Mouse (Mus musculus) hindbrain, embryonic 11.5 days (tissue): ENCODE data around the gene Ankrd28. TPM values are rescaled to one million over a fixed set of nuclear protein-coding genes. Genes with fewer than 3 reads are reported as not detected.

Source experiments
- ATAC-seq: fragments of 200-750 bp; cut with Nextera tagmentation; 2 replicates; pipeline ENCODE4 v1.8.0; 2017; ENCODE audit warnings: mild to moderate bottlenecking, moderate TSS enrichment, moderate library complexity; ENCODE audit not compliant: low FRiP score
- DNase-seq: peaks from one replicate; pipeline ENCODE4 v3.0.0-alpha.2; 2015; ENCODE audit warnings: low spot score
- H3K27ac ChIP-seq: fragments of 300-500 bp; sonication (generic); 2 replicates; pipeline ENCODE4 v1.5.1; 2014; ENCODE audit warnings: mild to moderate bottlenecking, low read depth, low read length
- H3K27me3 ChIP-seq: fragments of 300-500 bp; sonication (generic); 2 replicates; pipeline ENCODE4 v1.6.1; 2014; ENCODE audit warnings: mild to moderate bottlenecking, low read length, moderate library complexity, mixed read lengths; ENCODE audit not compliant: control insufficient read depth, insufficient read depth
- H3K36me3 ChIP-seq: fragments of 300-500 bp; sonication (generic); 2 replicates; pipeline ENCODE4 v1.6.1; 2014; ENCODE audit warnings: mild to moderate bottlenecking, low read length, moderate library complexity, mixed read lengths; ENCODE audit not compliant: control insufficient read depth, insufficient read depth
- H3K4me1 ChIP-seq: fragments of 300-500 bp; sonication (generic); replicated peaks from 2 replicates; pipeline ENCODE4 v1.6.1; 2014; ENCODE audit warnings: low read length, mixed read lengths; ENCODE audit not compliant: control insufficient read depth, insufficient read depth
- H3K4me2 ChIP-seq: fragments of 300-500 bp; sonication (generic); replicated peaks from 2 replicates; pipeline ENCODE4 v1.6.1; 2014; ENCODE audit warnings: mild to moderate bottlenecking, low read depth, low read length
- H3K4me3 ChIP-seq: fragments of 300-500 bp; sonication (generic); 2 replicates; pipeline ENCODE4 v1.5.1; 2014; ENCODE audit warnings: low read depth, low read length
- H3K9ac ChIP-seq: fragments of 300-500 bp; sonication (generic); 2 replicates; pipeline ENCODE4 v1.6.1; 2014; ENCODE audit warnings: low read depth, low read length
- H3K9me3 ChIP-seq: fragments of 300-500 bp; sonication (generic); 2 replicates; pipeline ENCODE4 v1.6.1; 2016; ENCODE audit warnings: low read length; ENCODE audit not compliant: control insufficient read depth
- WGBS: fragments of 180-500 bp; shearing (Covaris S2); extraction: QIAGEN DNeasy Blood & Tissue Kit; methylation state at CpG from one replicate; pipeline ENCODE4 v1.1.7; 2014; 5-methylcytosine and 5-hydroxymethylcytosine counted together
- polyA plus RNA-seq: library from polyadenylated mRNA; unstranded; fragments of >200 nt; fragmentation: Nextera tagmentation; extraction: Ambion mirVana; gene quantifications from 2 replicates; pipeline ENCODE4 v1.2.1, GENCODE M21; 2014

The Ankrd28 gene
- polyA plus RNA-seq, 1 experiment from 2014 or later, result 10.5 TPM

- no peak for DNase-seq
- ATAC-seq, result no peak
- Histone ChIP-seq H3K27ac (no peak overlapping the region), H3K9ac (no peak overlapping the region), H3K9me3 (no peaks in the 10 kb centered on the region), H3K4me3 (no peak overlapping the region), H3K27me3 (no peaks in the 10 kb centered on the region), H3K4me2 (no peak overlapping the region), H3K4me1 (no peaks in the 10 kb centered on the region), H3K36me3 (no peaks in the 10 kb centered on the region)
- 98% methylated on average over 5 of the region's 5 CpGs for WGBS
Observed at GRCm38 (mm10) chr14:31717360-31717759, 113.1 kb downstream of the Ankrd28 start.

GRCm38 (mm10) chr14:31715669-31716068 lies 114.8 kb downstream of the Ankrd28 start:
- no peak for ATAC-seq
- no peaks in the 10 kb centered on the region for H3K36me3 ChIP-seq
- no peaks in the 10 kb centered on the region for H3K9me3 ChIP-seq
- no peak overlapping the region for H3K4me3 ChIP-seq
- no peak overlapping the region for H3K9ac ChIP-seq
- no peaks in the 10 kb centered on the region for H3K27me3 ChIP-seq
- no peaks in the 10 kb centered on the region for H3K4me1 ChIP-seq
- DNase-seq, result no peak
- no peak overlapping the region for H3K27ac ChIP-seq
- H3K4me2 ChIP-seq, result no peak overlapping the region

- Histone ChIP-seq H3K27ac (no peak overlapping the region), H3K9ac (no peak overlapping the region), H3K9me3 (no peaks in the 10 kb centered on the region), H3K4me1 (no peaks in the 10 kb centered on the region), H3K27me3 (no peaks in the 10 kb centered on the region), H3K36me3 (no peaks in the 10 kb centered on the region), H3K4me3 (no peak overlapping the region), H3K4me2 (no peak overlapping the region)
- no peak for ATAC-seq
- no peak for DNase-seq
- 94% methylated on average over 1 of the region's 1 CpGs for WGBS
Observed at GRCm38 (mm10) chr14:31709343-31709742, 121.1 kb downstream of the Ankrd28 start.

- 92% methylated on average over 2 of the region's 2 CpGs for WGBS
- H3K27me3 ChIP-seq, result no peaks in the 10 kb centered on the region
- ATAC-seq (no peak), DNase-seq (no peak)
- H3K4me2 ChIP-seq, result no peak overlapping the region
- H3K27ac ChIP-seq, result no peak overlapping the region
- no peak overlapping the region for H3K4me3 ChIP-seq
- H3K36me3 ChIP-seq, result no peaks in the 10 kb centered on the region
- H3K9me3 ChIP-seq, result no peaks in the 10 kb centered on the region
- H3K4me1 ChIP-seq, result no peaks in the 10 kb centered on the region
- H3K9ac ChIP-seq, result no peak overlapping the region
Observed at GRCm38 (mm10) chr14:31700376-31700775, 130.1 kb downstream of the Ankrd28 start.

- Histone ChIP-seq H3K27me3 (no peaks in the 10 kb centered on the region), H3K4me2 (no peak overlapping the region), H3K9ac (no peak overlapping the region), H3K9me3 (no peaks in the 10 kb centered on the region), H3K27ac (no peak overlapping the region), H3K4me3 (no peak overlapping the region), H3K4me1 (no peaks in the 10 kb centered on the region), H3K36me3 (no peaks in the 10 kb centered on the region)
- 93% methylated on average over 4 of the region's 4 CpGs for WGBS
- ATAC-seq, result no peak
- no peak for DNase-seq
Observed at GRCm38 (mm10) chr14:31697755-31698154, 132.7 kb downstream of the Ankrd28 start.

GRCm38 (mm10) chr14:31697346-31697745 lies 133.1 kb downstream of the Ankrd28 start:
- Histone ChIP-seq H3K36me3 (no peaks in the 10 kb centered on the region), H3K9me3 (no peaks in the 10 kb centered on the region), H3K4me2 (no peak overlapping the region), H3K27me3 (no peaks in the 10 kb centered on the region), H3K27ac (no peak overlapping the region), H3K4me3 (no peak overlapping the region), H3K4me1 (no peaks in the 10 kb centered on the region), H3K9ac (no peak overlapping the region)
- DNase-seq, result no peak
- WGBS, result 88% methylated on average over 3 of the region's 3 CpGs
- no peak for ATAC-seq

- H3K36me3 ChIP-seq, result no peaks in the 10 kb centered on the region
- H3K9ac ChIP-seq, result no peak overlapping the region
- no peak for DNase-seq
- no peaks in the 10 kb centered on the region for H3K9me3 ChIP-seq
- no peak overlapping the region for H3K4me2 ChIP-seq
- H3K4me3 ChIP-seq, result no peak overlapping the region
- ATAC-seq, result no peak
- 89% methylated on average over 3 of the region's 3 CpGs for WGBS
- no peaks in the 10 kb centered on the region for H3K27me3 ChIP-seq
- H3K27ac ChIP-seq, result no peak overlapping the region
- no peaks in the 10 kb centered on the region for H3K4me1 ChIP-seq
Observed at GRCm38 (mm10) chr14:31696985-31697303, 133.5 kb downstream of the Ankrd28 start.

GRCm38 (mm10) chr14:31696206-31696984 lies 134.1 kb downstream of the Ankrd28 start:
- no peak for DNase-seq
- no peak overlapping the region for H3K9ac ChIP-seq
- no peaks in the 10 kb centered on the region for H3K9me3 ChIP-seq
- no peak overlapping the region for H3K27ac ChIP-seq
- no peak overlapping the region for H3K4me3 ChIP-seq
- H3K4me2 ChIP-seq, result no peak overlapping the region
- 90% methylated on average over 9 of the region's 9 CpGs for WGBS
- ATAC-seq, result no peak
- no peaks in the 10 kb centered on the region for H3K36me3 ChIP-seq
- H3K27me3 ChIP-seq, result no peaks in the 10 kb centered on the region
- H3K4me1 ChIP-seq, result no peaks in the 10 kb centered on the region

GRCm38 (mm10) chr14:31692536-31692935 lies 137.9 kb downstream of the Ankrd28 start:
- DNase-seq (no peak), ATAC-seq (no peak)
- Histone ChIP-seq H3K27ac (no peak overlapping the region), H3K4me1 (no peaks in the 10 kb centered on the region), H3K9ac (no peak overlapping the region), H3K36me3 (no peaks in the 10 kb centered on the region), H3K27me3 (no peaks in the 10 kb centered on the region), H3K4me2 (no peak overlapping the region), H3K4me3 (no peak overlapping the region), H3K9me3 (no peaks in the 10 kb centered on the region)
- WGBS, result 91% methylated on average over 6 of the region's 6 CpGs
